ENCODE assay signal across 1 mouse cellular context in genomic region chr19:44387746-44388474, GRCm38 (mm10).
TF ChIP-seq lines count a peak whose summit lies in the region.

No protein-coding gene starts in this region.

TF ChIP-seq in MEL, 35 proteins besides CTCF, POLR2A, EP300 and RAD21 (continued from another document):
- TF ChIP-seq NELFE (IDR thresholded peaks at IDR 0.05; ENCODE audit: low read depth, low read length) (no peak), POLR2AphosphoS2 (IDR thresholded peaks at IDR 0.05; ENCODE audit: low read length) (peak; percentile 95), MXI1 (IDR thresholded peaks at IDR 0.05; ENCODE audit: low read depth, low read length) (peak; percentile 54; the same call in 1 of the 2 replicates), MYC (IDR thresholded peaks at IDR 0.05; ENCODE audit: low read depth, low read length) (no peak), JUND (IDR thresholded peaks at IDR 0.05; ENCODE audit: low read depth, low read length) (peak; percentile 8; the same call in 1 of the 2 replicates), USF1 (IDR thresholded peaks at IDR 0.05; ENCODE audit: low read depth, low read length) (no peak)
